ENCODE assay signal across 8 mouse cellular contexts in the genomic region with DNA sequence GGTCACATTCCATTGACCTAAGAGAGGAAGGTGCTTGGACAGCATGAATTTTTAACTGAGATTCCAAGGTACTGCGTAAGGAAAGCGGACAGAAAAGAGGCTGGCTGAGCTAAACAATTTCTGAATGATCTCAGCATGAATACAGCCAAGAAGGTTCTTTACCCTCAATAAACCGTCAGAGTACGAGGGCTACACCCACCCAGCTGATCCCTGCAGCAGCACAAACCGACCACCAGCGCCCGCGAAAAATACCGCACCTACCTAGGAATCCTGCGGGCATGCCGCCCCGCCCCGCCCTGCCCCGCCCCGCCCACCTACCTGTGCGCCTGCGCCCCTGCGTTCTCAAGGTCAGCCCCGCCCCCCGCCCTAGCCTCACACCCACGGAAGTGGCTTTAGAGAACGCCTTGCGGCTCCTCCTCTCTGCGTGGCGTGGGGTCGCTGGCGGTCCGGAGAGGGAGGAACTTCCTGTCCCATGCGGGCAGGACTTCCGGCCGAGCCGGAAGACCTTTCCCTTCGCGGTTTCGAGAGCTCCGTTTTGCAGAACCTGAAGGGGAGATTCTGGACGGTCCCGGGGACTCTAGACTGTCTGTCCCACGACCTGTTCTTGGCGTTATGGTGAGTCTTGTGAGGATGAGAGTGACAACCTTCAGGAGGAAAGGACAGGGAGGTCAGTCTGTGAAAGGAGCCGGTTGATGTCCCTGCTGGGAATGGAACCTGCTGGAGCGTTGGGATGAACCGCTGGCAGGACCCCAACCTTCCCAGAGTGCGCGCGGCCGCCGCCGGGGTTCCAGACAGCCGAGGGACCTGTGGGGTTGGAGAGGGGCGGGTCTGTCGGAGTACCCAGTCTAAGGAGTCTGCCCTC. TPM values are rescaled to one million over a fixed set of nuclear protein-coding genes. Genes with fewer than 3 reads are reported as not detected.
DNase-seq lines count a peak whose midpoint lies in the region; ATAC-seq and TF ChIP-seq lines count a peak whose summit lies in the region.

Gene Tmem161b (plus strand): TSS at position 477 of the 862 bp plus-strand sequence.

- H3K36me3 ChIP-seq in E14TG2a.4 (ENCODE audit: insufficient read depth, low read length) = peaks cover 8% of the 10 kb centered on the region; the same call in 1 of the 2 replicates
- no peaks in the 10 kb centered on the region for H3K36me3 ChIP-seq in forebrain, embryonic 12.5 days (replicated peaks)
- H3K36me3 ChIP-seq in heart, postnatal 0 days (replicated peaks; ENCODE audit: control insufficient read depth, insufficient read depth, low read length) = no peaks in the 10 kb centered on the region
- no peaks in the 10 kb centered on the region for H3K36me3 ChIP-seq in liver, embryonic 16.5 days (ENCODE audit: control insufficient read depth, insufficient read depth)
- H3K36me3 ChIP-seq in neural tube, embryonic 13.5 days = 0 out of 2 replicates have a peak, but pooled peaks cover 6% of the 10 kb centered on the region
- H3K36me3 ChIP-seq in testis, adult 2 months (ENCODE audit: control insufficient read depth, insufficient read depth, low read length) = no peaks in the 10 kb centered on the region

- TF ChIP-seq POLR2A in testis, adult 2 months (IDR thresholded peaks at IDR 0.05; ENCODE audit: control insufficient read depth, low read depth, low read length) = peak; percentile 83

- no peak for TF ChIP-seq CTCF in E14TG2a.4 (conservative IDR thresholded peaks at IDR 0.05; ENCODE audit: low read length)
- TF ChIP-seq CTCF in heart, postnatal 0 days (IDR thresholded peaks at IDR 0.05; ENCODE audit: low read depth) = 0 out of 2 replicates have a peak, but pooled peaks have one; percentile 0
- no peak for TF ChIP-seq CTCF in testis, adult 2 months (IDR thresholded peaks at IDR 0.05; ENCODE audit: control insufficient read depth, insufficient read depth, insufficient replicate concordance, low read depth, low read length)

- peak within 1 kb of the TSS; percentile 80 for H3K27ac ChIP-seq in forebrain, embryonic 12.5 days
- peak within 1 kb of the TSS; percentile 87 for H3K27ac ChIP-seq in heart, postnatal 0 days (ENCODE audit: low read depth)
- peak within 1 kb of the TSS; percentile 54 for H3K27ac ChIP-seq in liver, embryonic 16.5 days (ENCODE audit: low read length)
- H3K27ac ChIP-seq in neural tube, embryonic 13.5 days (replicated peaks) = peak within 1 kb of the TSS; percentile 87
- H3K27ac ChIP-seq in testis, adult 2 months (ENCODE audit: control insufficient read depth, insufficient read depth, low read depth, low read length) = peak within 1 kb of the TSS; percentile 99

- peak within 1 kb of the TSS; percentile 93 for H3K4me3 ChIP-seq in E14TG2a.4 (replicated peaks; ENCODE audit: low read length)
- H3K4me3 ChIP-seq in forebrain, embryonic 12.5 days (replicated peaks) = peak within 1 kb of the TSS; percentile 80
- H3K4me3 ChIP-seq in heart, postnatal 0 days (ENCODE audit: low read depth, low read length) = peak within 1 kb of the TSS; percentile 81
- H3K4me3 ChIP-seq in liver, embryonic 16.5 days (ENCODE audit: low read depth, low read length) = peak within 1 kb of the TSS; percentile 77
- peak within 1 kb of the TSS; percentile 82 for H3K4me3 ChIP-seq in neural tube, embryonic 13.5 days
- H3K4me3 ChIP-seq in testis, adult 2 months (ENCODE audit: control insufficient read depth, low read depth, low read length) = peak within 1 kb of the TSS; percentile 100

- peaks cover 26% of the 10 kb centered on the region for H3K4me1 ChIP-seq in E14TG2a.4 (replicated peaks; ENCODE audit: low read depth, low read length)
- peaks cover 27% of the 10 kb centered on the region for H3K4me1 ChIP-seq in forebrain, embryonic 12.5 days
- peaks cover 7% of the 10 kb centered on the region for H3K4me1 ChIP-seq in heart, postnatal 0 days (ENCODE audit: control insufficient read depth, insufficient read depth)
- peaks cover 6% of the 10 kb centered on the region for H3K4me1 ChIP-seq in liver, embryonic 16.5 days (ENCODE audit: control insufficient read depth, low read depth, low read length)
- H3K4me1 ChIP-seq in neural tube, embryonic 13.5 days (replicated peaks) = peaks cover 36% of the 10 kb centered on the region
- H3K4me1 ChIP-seq in testis, adult 2 months (ENCODE audit: control insufficient read depth, insufficient read depth, low read length) = no peaks in the 10 kb centered on the region

- 0 out of 2 replicates have a peak, but pooled peaks have one; percentile 41 for TF ChIP-seq EP300 in heart, postnatal 0 days (IDR thresholded peaks at IDR 0.05; ENCODE audit: low read depth)

- ATAC-seq in forebrain, embryonic 12.5 days (ENCODE audit: low FRiP score) = peak; percentile 97
- peak; percentile 100 for ATAC-seq in heart, postnatal 0 days (ENCODE audit: insufficient read depth, low read depth)
- ATAC-seq in liver, embryonic 16.5 days (ENCODE audit: low read depth) = peak; percentile 99
- peak; percentile 99 for ATAC-seq in neural tube, embryonic 13.5 days (ENCODE audit: low read depth)

- WGBS in forebrain, embryonic 12.5 days = under 1% methylated on average over 52 of the region's 52 CpGs
- WGBS in heart, postnatal 0 days = under 1% methylated on average over 48 of the region's 52 CpGs
- under 1% methylated on average over 50 of the region's 52 CpGs for WGBS in liver, embryonic 16.5 days (ENCODE audit: insufficient replicate concordance)
- under 1% methylated on average over 52 of the region's 52 CpGs for WGBS in neural tube, embryonic 13.5 days

- H3K9me3 ChIP-seq in E14TG2a.4 (ENCODE audit: low read length) = no peaks in the 10 kb centered on the region
- no peaks in the 10 kb centered on the region for H3K9me3 ChIP-seq in forebrain, embryonic 12.5 days
- no peaks in the 10 kb centered on the region for H3K9me3 ChIP-seq in heart, postnatal 0 days (replicated peaks; ENCODE audit: control insufficient read depth, low read length)
- no peaks in the 10 kb centered on the region for H3K9me3 ChIP-seq in liver, embryonic 16.5 days (replicated peaks; ENCODE audit: control insufficient read depth, low read length)
- H3K9me3 ChIP-seq in neural tube, embryonic 13.5 days = no peaks in the 10 kb centered on the region

- DNase-seq in c-Kit-positive CD71-positive TER-119-positive erythroid progenitor cells, embryonic 14.5 days (ENCODE audit: low spot score) = peak; percentile 81
- DNase-seq in heart, postnatal 0 days (ENCODE audit: low spot score) = peak; percentile 89
- DNase-seq in kidney, postnatal 4 days = peak; percentile 89 to 94

- peak within 1 kb of the TSS; percentile 90 for H3K4me2 ChIP-seq in forebrain, embryonic 12.5 days
- H3K4me2 ChIP-seq in heart, postnatal 0 days (ENCODE audit: low read depth, low read length) = peak within 1 kb of the TSS; percentile 91
- peak within 1 kb of the TSS; percentile 78 for H3K4me2 ChIP-seq in liver, embryonic 16.5 days (ENCODE audit: low read depth, low read length)
- H3K4me2 ChIP-seq in neural tube, embryonic 13.5 days = peak within 1 kb of the TSS; percentile 90

- H3K9ac ChIP-seq in forebrain, embryonic 12.5 days = peak within 1 kb of the TSS; percentile 79
- H3K9ac ChIP-seq in heart, postnatal 0 days (replicated peaks; ENCODE audit: low read depth, low read length) = peak within 1 kb of the TSS; percentile 69
- peak within 1 kb of the TSS; percentile 68 for H3K9ac ChIP-seq in liver, embryonic 16.5 days (ENCODE audit: low read depth, low read length)
- H3K9ac ChIP-seq in neural tube, embryonic 13.5 days = peak within 1 kb of the TSS; percentile 90

- no peaks in the 10 kb centered on the region for H3K27me3 ChIP-seq in E14TG2a.4 (ENCODE audit: insufficient read depth, low read length)
- no peaks in the 10 kb centered on the region for H3K27me3 ChIP-seq in forebrain, embryonic 12.5 days
- no peaks in the 10 kb centered on the region for H3K27me3 ChIP-seq in heart, postnatal 0 days (ENCODE audit: control insufficient read depth, insufficient read depth, low read length)
- no peaks in the 10 kb centered on the region for H3K27me3 ChIP-seq in liver, embryonic 16.5 days (ENCODE audit: control insufficient read depth, insufficient read depth, low read depth, low read length)
- no peaks in the 10 kb centered on the region for H3K27me3 ChIP-seq in neural tube, embryonic 13.5 days
- no peaks in the 10 kb centered on the region for H3K27me3 ChIP-seq in testis, adult 2 months (ENCODE audit: control insufficient read depth, insufficient read depth, low read length)

RNA-seq across cellular contexts. Expression of gene Tmem161b, which starts in this region (rescaled TPM):
- 28.4 and 29.0 TPM in 2 replicates for polyA plus RNA-seq in forebrain, embryonic 12.5 days (2016; fragmentation: Nextera tagmentation; extraction: Ambion mirVana)
- 15.1 and 17.6 TPM in 2 replicates for total RNA-seq in heart, postnatal 0 days (2014; rRNA removed; ENCODE audit: low replicate concordance)
- 12.7 and 12.9 TPM in 2 replicates for polyA plus RNA-seq in heart, postnatal 0 days (2015; fragmentation: Nextera tagmentation; extraction: Ambion mirVana)
- polyA plus RNA-seq in liver, embryonic 16.5 days (2015; fragmentation: Nextera tagmentation; extraction: Ambion mirVana) = 5.0 and 5.9 TPM in 2 replicates
- 24.6 and 26.5 TPM in 2 replicates for polyA plus RNA-seq in neural tube, embryonic 13.5 days (2015; fragmentation: Nextera tagmentation; extraction: Ambion mirVana)
- polyA plus RNA-seq in testis, adult 2 months (2012; rRNA removed) = 13.3 and 18.2 TPM in 2 replicates

Comparison
In these comparisons a context has a peak if more than half of its experiments do, and no peak if none do; other contexts are left out.
1. Peak in every context shown above with its lines: DNase-seq, ATAC-seq, H3K4me3 ChIP-seq and H3K27ac ChIP-seq.